Mouse (Mus musculus) kidney, adult 2 months (tissue): ENCODE results near the gene Gemin5. TPM values are rescaled to one million over a fixed set of nuclear protein-coding genes. Genes with fewer than 3 reads are reported as not detected.
"Not testable (repeated sequence)": the region's sequence is repeated elsewhere in the genome, so short reads cannot be mapped to it uniquely, and the experiment has no call there.

ENCODE experiments used
- DNase-seq: peaks from one replicate; pipeline ENCODE4 v3.0.0; 2021
- H3K27ac ChIP-seq: fragments of 200-500 bp; 2 replicates; pipeline ENCODE4 v1.5.1; 2012; ENCODE audit warnings: low read depth, low read length, control low read depth, inconsistent platforms; ENCODE audit not compliant: insufficient read depth
- H3K27me3 ChIP-seq: fragments of 200-500 bp; replicated peaks from 2 replicates; pipeline ENCODE4 v1.6.1; 2012; ENCODE audit warnings: mild to moderate bottlenecking, moderate library complexity, low read length, inconsistent platforms; ENCODE audit not compliant: control insufficient read depth, insufficient read depth
- H3K36me3 ChIP-seq: fragments of 200-500 bp; 2 replicates; pipeline ENCODE4 v1.6.1; 2012; ENCODE audit warnings: mild to moderate bottlenecking, moderate library complexity, low read length, inconsistent platforms; ENCODE audit not compliant: control insufficient read depth, insufficient read depth
- H3K4me1 ChIP-seq: fragments of 200-500 bp; 2 replicates; pipeline ENCODE4 v1.6.1; 2011; ENCODE audit warnings: low read length; ENCODE audit not compliant: control insufficient read depth, insufficient read depth
- H3K4me3 ChIP-seq: fragments of 200-500 bp; 2 replicates; pipeline ENCODE4 v1.5.1; 2011; ENCODE audit warnings: mild to moderate bottlenecking, low read depth, low read length, control low read depth; ENCODE audit not compliant: insufficient read depth
- CTCF ChIP-seq: fragments of 200-500 bp; conservative IDR thresholded peaks from 2 replicates; pipeline ENCODE4 v1.5.1; 2011; ENCODE audit warnings: low read depth, mild to moderate bottlenecking, control low read depth, low read length, moderate library complexity, mixed read lengths; ENCODE audit not compliant: insufficient read depth, insufficient read length
- POLR2A ChIP-seq: fragments of 200-500 bp; IDR thresholded peaks from one replicate; pipeline ENCODE4 v1.6.1; 2011; ENCODE audit warnings: low read depth, low read length, control low read depth
- WGBS: fragments of 180-500 bp; shearing (Covaris S2); methylation state at CpG from one replicate; pipeline ENCODE4 v1.1.7; 2018; 5-methylcytosine and 5-hydroxymethylcytosine counted together
- polyA plus RNA-seq: library from polyadenylated mRNA; depleted of rRNA; stranded (reverse); fragments of >200 nt; gene quantifications from 2 replicates; pipeline ENCODE4 v1.2.3, GENCODE M21; 2012

Gemin5 gene
- polyA plus RNA-seq, 1 experiment, result 5.3 TPM

DNA sequence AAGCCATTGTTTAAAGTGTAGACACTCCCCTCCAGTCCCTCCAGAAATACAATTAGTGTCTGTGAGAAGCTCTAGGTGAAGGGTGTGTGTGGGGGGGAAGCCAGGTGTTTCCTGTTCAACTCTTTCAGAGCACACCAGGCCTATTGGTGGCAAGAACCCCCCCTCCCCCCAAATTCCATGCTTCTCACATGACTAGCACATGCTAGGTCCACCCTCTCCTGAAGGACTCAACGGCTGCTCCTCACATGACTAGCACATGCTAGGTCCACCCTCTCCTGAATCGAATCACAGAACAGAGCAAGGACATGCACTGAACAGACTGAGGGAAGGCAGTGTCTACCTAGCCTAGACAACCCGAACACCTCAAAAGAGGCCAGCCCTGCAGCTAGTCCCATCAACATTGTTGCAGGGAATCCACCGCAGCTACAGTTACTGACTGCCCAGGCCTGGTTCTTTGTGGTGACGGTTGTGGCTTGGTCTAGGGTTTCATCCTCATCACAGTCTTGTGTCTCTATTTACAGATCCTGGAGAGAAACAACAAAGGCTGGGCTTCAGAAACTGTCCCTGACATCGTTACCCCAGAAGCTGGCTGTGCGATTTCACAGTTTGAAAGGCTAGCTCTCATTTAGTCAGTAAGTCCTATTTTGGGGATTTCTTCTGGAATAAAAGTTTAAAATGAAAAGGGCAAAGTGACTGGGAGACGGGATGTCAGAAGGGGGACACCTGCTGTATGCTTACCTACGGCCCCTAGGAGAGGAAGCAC, 65.6 kb downstream of the Gemin5 start:
- TF ChIP-seq POLR2A (no peak), CTCF (no peak)
- 85% methylated on average over 9 of the region's 9 CpGs for WGBS
- no peak overlapping the region for H3K4me3 ChIP-seq
- no peaks in the 10 kb centered on the region for H3K36me3 ChIP-seq
- H3K27ac ChIP-seq, result no peak overlapping the region
- no peak for DNase-seq
- no peaks in the 10 kb centered on the region for H3K27me3 ChIP-seq
- peaks cover 5% of the 10 kb centered on the region; the same call in 1 of the 2 replicates for H3K4me1 ChIP-seq

DNA sequence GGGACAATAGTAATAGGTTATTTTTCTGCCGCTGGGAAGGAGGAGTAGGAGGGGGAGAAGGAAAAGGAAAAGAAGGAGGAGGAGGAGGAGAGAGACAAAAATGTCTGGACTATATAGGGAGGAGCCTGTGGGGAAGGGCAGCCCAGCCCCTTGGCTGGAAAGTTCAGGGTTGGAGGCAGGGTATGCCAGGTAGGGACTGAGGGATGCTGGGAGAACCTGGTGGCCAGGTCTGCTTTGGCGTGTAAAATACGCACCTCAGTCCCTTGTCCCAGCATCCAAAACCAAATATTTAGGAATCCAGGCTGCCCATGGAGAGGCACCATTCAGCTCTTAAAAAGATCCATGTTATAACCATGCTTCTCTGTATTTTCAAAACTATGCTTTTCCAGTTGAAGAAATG, 66.2 kb downstream of the Gemin5 start:
- TF ChIP-seq CTCF (no peak), POLR2A (no peak)
- Histone ChIP-seq H3K4me3 (no peak overlapping the region), H3K27me3 (no peaks in the 10 kb centered on the region), H3K27ac (no peak overlapping the region), H3K36me3 (no peaks in the 10 kb centered on the region), H3K4me1 (peaks cover 5% of the 10 kb centered on the region; the same call in 1 of the 2 replicates)
- 74% methylated on average over 3 of the region's 3 CpGs for WGBS
- DNase-seq, result no peak

DNA sequence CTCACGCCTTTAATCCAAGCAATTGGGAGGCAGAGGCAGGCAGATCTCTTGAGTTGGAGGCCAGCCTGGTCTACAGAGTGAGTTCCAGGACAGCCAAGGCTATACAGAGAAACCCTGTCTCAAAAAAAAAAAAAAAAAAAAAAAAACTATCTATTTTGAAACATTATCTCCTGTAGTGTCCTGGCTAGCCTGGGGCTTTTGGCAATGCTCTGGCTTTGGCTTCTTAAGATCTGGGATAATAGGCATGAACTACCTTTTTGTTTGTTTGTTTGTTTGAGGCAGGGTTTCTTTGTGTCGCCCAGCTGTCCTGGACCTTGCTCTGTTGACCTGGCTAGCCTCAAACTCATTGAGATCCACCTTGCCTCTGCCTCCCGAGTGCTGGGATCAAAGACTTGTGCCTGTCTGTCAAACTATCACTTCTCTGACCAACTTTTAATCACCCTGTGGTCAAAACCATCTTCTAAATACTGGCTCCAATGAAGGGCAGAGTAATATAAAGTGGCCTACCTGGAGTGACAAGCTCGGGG, 67.1 kb downstream of the Gemin5 start:
- TF ChIP-seq POLR2A (no peak), CTCF (no peak)
- no peaks in the 10 kb centered on the region for H3K27me3 ChIP-seq
- no peaks in the 10 kb centered on the region for H3K36me3 ChIP-seq
- H3K4me3 ChIP-seq, result no peak overlapping the region
- H3K4me1 ChIP-seq, result peaks cover 5% of the 10 kb centered on the region; the same call in 1 of the 2 replicates
- 82% methylated on average over 4 of the region's 4 CpGs for WGBS
- H3K27ac ChIP-seq, result no peak overlapping the region
- DNase-seq, result no peak

DNA sequence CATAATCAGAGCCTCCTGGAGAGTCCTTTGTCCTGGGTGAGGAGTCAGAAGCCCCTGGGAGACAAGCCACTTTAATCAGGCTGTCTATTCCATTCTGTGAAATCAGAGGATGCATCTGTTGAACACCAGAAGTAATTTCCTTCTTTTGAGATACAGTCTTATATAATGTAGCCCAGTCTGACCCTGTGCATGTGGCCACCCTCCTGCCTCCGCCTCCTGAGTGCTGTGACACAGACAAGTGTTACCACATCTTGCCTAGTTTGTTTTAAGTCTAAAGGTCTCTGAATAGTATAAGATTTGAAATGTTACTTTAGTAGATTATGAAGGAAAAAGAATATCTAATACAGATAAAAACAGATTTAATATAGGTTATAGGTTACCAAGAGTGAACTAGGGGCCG, 68.3 kb downstream of the Gemin5 start:
- WGBS, result 90% methylated on average over 2 of the region's 2 CpGs
- DNase-seq, result no peak
- Histone ChIP-seq H3K36me3 (no peaks in the 10 kb centered on the region), H3K27me3 (no peaks in the 10 kb centered on the region), H3K4me1 (peaks cover 5% of the 10 kb centered on the region; the same call in 1 of the 2 replicates), H3K4me3 (no peak overlapping the region), H3K27ac (no peak overlapping the region)
- no peak for TF ChIP-seq POLR2A
- no peak for TF ChIP-seq CTCF

DNA sequence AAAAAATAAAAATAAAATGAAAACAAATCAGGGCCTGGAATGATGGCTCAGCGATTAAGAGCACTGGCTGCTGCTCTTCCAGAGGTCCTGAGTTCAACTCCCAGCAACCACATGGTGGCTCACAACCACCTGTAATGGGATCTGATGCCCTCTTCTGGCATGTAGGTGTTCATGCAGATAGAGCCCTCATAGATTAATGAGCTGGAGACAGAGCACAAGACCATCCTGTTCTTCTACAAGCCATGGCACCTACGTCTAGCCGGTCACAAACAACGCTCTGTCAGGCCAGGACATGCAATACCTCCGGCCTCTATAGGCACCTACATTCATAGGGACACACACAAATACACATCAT, 70.0 kb downstream of the Gemin5 start:
- peak; percentile 25 for DNase-seq
- 73% methylated on average over 5 of the region's 5 CpGs for WGBS
- peak; percentile 31; the same call in 1 of the 2 replicates for TF ChIP-seq CTCF
- not testable (repeated sequence) for H3K36me3 ChIP-seq, H3K27me3 ChIP-seq, H3K27ac ChIP-seq, H3K4me3 ChIP-seq, H3K4me1 ChIP-seq

DNA sequence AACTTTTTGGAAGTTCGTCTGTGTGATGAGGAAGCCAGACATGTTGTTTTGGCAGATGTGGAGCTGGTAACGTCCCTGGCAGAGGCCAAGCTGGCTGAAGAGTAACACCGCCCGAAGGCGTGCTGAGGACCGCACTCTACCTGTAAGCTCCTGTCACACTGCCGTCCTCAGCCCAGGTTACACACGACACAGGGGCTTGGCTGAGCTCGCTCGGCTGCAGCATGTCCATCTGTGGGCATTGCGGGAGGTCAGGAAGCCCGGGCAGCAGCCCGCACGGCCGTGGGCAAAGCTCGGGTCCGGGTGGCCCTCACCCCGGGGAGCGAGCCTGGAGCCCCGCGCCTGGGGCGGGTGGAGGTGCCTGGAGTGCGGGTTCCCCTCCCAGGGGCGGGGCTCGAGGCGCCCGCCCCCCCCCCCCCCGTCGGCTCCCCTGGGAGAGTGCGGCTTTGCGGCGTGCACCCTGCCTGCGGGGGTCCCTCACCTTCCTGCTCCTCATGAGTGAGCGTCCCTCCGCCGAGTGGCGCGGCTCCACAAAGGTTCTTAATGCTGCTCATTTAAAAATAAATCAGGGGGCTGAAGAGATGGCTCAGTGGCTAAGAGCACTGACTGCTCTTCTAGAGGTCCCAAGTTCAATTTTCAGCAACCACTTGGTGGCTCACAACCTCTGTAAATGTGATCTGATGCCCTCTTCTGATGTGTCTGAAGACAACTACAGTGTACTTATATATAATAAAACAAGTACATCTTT, 70.5 kb downstream of the Gemin5 start:
- Histone ChIP-seq H3K36me3 (no peaks in the 10 kb centered on the region), H3K27ac (no peak overlapping the region), H3K4me3 (peak overlapping the region; percentile 65), H3K27me3 (no peaks in the 10 kb centered on the region), H3K4me1 (no peaks in the 10 kb centered on the region)
- no peak for TF ChIP-seq POLR2A
- TF ChIP-seq CTCF, result no peak
- DNase-seq, result peak; percentile 22
- WGBS, result 3% methylated on average over 34 of the region's 38 CpGs
